Mouse (Mus musculus) MEL (cell line): ENCODE measurements at regions not wholly inside any gene's neighbourhood (a gene's known extent, or its start where the extent isn't known, plus 50 kb on each side); places are given as distances from the start of the nearest gene placed in this dataset.

ENCODE experiments used
- DNase-seq: peaks from one replicate; pipeline ENCODE4 v3.0.0; 2011; ENCODE audit warnings: low read depth, low spot score
- H3K27ac ChIP-seq: 2 replicates; pipeline ENCODE4 v1.5.1; 2012; ENCODE audit warnings: low read depth, mild to moderate bottlenecking, control low read depth, low read length, moderate library complexity; ENCODE audit not compliant: control insufficient read depth
- H3K27me3 ChIP-seq, 2 experiments: fragments of 150-350 bp in 1 of 2; sonication (generic) in 1 of 2; 2 replicates each; pipeline ENCODE4 v1.6.1; 2012; ENCODE audit warnings: low read length in 2 of 2, mild to moderate bottlenecking in 2 of 2, improper control_type of control experiment in 1 of 2, moderate library complexity in 1 of 2; ENCODE audit not compliant: insufficient read depth in 2 of 2, control insufficient read depth in 1 of 2
- H3K36me3 ChIP-seq, 2 experiments: 2 replicates each; pipeline ENCODE4 v1.6.1; 2012 to 2014; ENCODE audit warnings: low read length in 2 of 2, improper control_type of control experiment in 1 of 2, inconsistent platforms in 1 of 2, mild to moderate bottlenecking in 1 of 2; ENCODE audit not compliant: insufficient read depth in 2 of 2, control insufficient read depth in 1 of 2
- H3K4me1 ChIP-seq, 2 experiments: fragments of 150-350 bp in 1 of 2; sonication (generic) in 1 of 2; 2 replicates each; pipeline ENCODE4 v1.6.1; 2012; ENCODE audit warnings: low read length in 2 of 2, improper control_type of control experiment in 1 of 2, mild to moderate bottlenecking in 1 of 2; ENCODE audit not compliant: insufficient read depth in 2 of 2, control insufficient read depth in 1 of 2
- H3K4me3 ChIP-seq, 2 experiments: fragments of 150-350 bp in 1 of 2; sonication (generic) in 1 of 2; 2 replicates each; pipeline ENCODE4 v1.5.1; 2012; ENCODE audit warnings: low read depth in 2 of 2, low read length in 2 of 2, mild to moderate bottlenecking in 2 of 2, moderate library complexity in 2 of 2, control low read depth in 1 of 2, improper control_type of control experiment in 1 of 2; ENCODE audit not compliant: control insufficient read depth in 1 of 2, insufficient read depth in 1 of 2
- H3K79me2 ChIP-seq: 2 replicates; pipeline ENCODE4 v1.6.1; 2012; ENCODE audit warnings: mild to moderate bottlenecking, low read length, moderate library complexity; ENCODE audit not compliant: control insufficient read depth, poor library complexity, insufficient read depth
- H3K9ac ChIP-seq: 2 replicates; pipeline ENCODE4 v1.6.1; 2012; ENCODE audit warnings: low read depth, mild to moderate bottlenecking, control low read depth, low read length, moderate library complexity; ENCODE audit not compliant: control insufficient read depth, poor library complexity, severe bottlenecking
- H3K9me3 ChIP-seq: fragments of 150-350 bp; sonication (generic); replicated peaks from 2 replicates; pipeline ENCODE4 v1.6.1; 2012; ENCODE audit warnings: mild to moderate bottlenecking, low read length, improper control_type of control experiment, moderate library complexity; ENCODE audit not compliant: insufficient read depth
- BHLHE40 ChIP-seq: IDR thresholded peaks from 2 replicates; pipeline ENCODE4 v1.6.1; 2012; ENCODE audit warnings: low read depth, mild to moderate bottlenecking, inconsistent platforms, low read length, improper control_type of control experiment, borderline replicate concordance
- CHD1 ChIP-seq: IDR thresholded peaks from 2 replicates; pipeline ENCODE4 v1.6.1; 2012; ENCODE audit warnings: low read depth, mild to moderate bottlenecking, inconsistent platforms, low read length, improper control_type of control experiment
- CHD2 ChIP-seq: IDR thresholded peaks from 2 replicates; pipeline ENCODE4 v1.6.1; 2011; ENCODE audit warnings: low read length, improper control_type of control experiment
- CTCF ChIP-seq, 3 experiments: IDR thresholded peaks in 2 of 3; conservative IDR thresholded peaks in 1 of 3; 2 replicates each; pipeline ENCODE4 v1.5.1; 2011 to 2012; ENCODE audit warnings: low read length in 3 of 3, low read depth in 2 of 3, mild to moderate bottlenecking in 2 of 3, improper control_type of control experiment in 1 of 3, inconsistent platforms in 1 of 3, mixed read lengths in 1 of 3, moderate library complexity in 1 of 3; ENCODE audit not compliant: control insufficient read depth in 1 of 3, insufficient read depth in 1 of 3, poor library complexity in 1 of 3, severe bottlenecking in 1 of 3
- E2F4 ChIP-seq: IDR thresholded peaks from 2 replicates; pipeline ENCODE4 v1.6.1; 2011; ENCODE audit warnings: low read depth, low read length, improper control_type of control experiment, borderline replicate concordance
- EP300 ChIP-seq, 2 experiments: IDR thresholded peaks; 2 replicates each; pipeline ENCODE4 v1.6.1; 2011; ENCODE audit warnings: improper control_type of control experiment in 2 of 2, low read length in 2 of 2, low read depth in 1 of 2, mild to moderate bottlenecking in 1 of 2
- ETS1 ChIP-seq: IDR thresholded peaks from 2 replicates; pipeline ENCODE4 v1.6.1; 2012; ENCODE audit warnings: low read depth, mild to moderate bottlenecking, inconsistent platforms, low read length, improper control_type of control experiment, moderate library complexity
- GABPA ChIP-seq: IDR thresholded peaks from 2 replicates; pipeline ENCODE4 v1.6.1; 2012; ENCODE audit warnings: low read depth, mild to moderate bottlenecking, inconsistent platforms, low read length, improper control_type of control experiment, moderate library complexity
- MAZ ChIP-seq: IDR thresholded peaks from 2 replicates; pipeline ENCODE4 v1.6.1; 2012; ENCODE audit warnings: low read depth, mild to moderate bottlenecking, inconsistent platforms, low read length, improper control_type of control experiment
- MXI1 ChIP-seq: IDR thresholded peaks from 2 replicates; pipeline ENCODE4 v1.6.1; 2011; ENCODE audit warnings: mild to moderate bottlenecking, low read depth, low read length, improper control_type of control experiment
- MYB ChIP-seq: IDR thresholded peaks from 2 replicates; pipeline ENCODE4 v1.6.1; 2011; ENCODE audit warnings: mild to moderate bottlenecking, low read depth, low read length, improper control_type of control experiment
- NELFE ChIP-seq: IDR thresholded peaks from 2 replicates; pipeline ENCODE4 v1.6.1; 2011; ENCODE audit warnings: low read depth, low read length, improper control_type of control experiment
- NRF1 ChIP-seq: IDR thresholded peaks from 2 replicates; pipeline ENCODE4 v1.6.1; 2014; ENCODE audit warnings: low read depth, mild to moderate bottlenecking, inconsistent platforms, low read length, improper control_type of control experiment, moderate library complexity; ENCODE audit not compliant: poor library complexity, insufficient read depth, severe bottlenecking
- POLR2A ChIP-seq, 2 experiments: IDR thresholded peaks; 2 replicates each; pipeline ENCODE4 v1.6.1; 2011 to 2012; ENCODE audit warnings: low read length in 2 of 2, mild to moderate bottlenecking in 2 of 2, control low read depth in 1 of 2, improper control_type of control experiment in 1 of 2, low read depth in 1 of 2, moderate library complexity in 1 of 2; ENCODE audit not compliant: control insufficient read depth in 1 of 2, insufficient read depth in 1 of 2, poor library complexity in 1 of 2
- POLR2AphosphoS5 ChIP-seq: IDR thresholded peaks from 2 replicates; pipeline ENCODE4 v1.6.1; 2012; ENCODE audit warnings: low read depth, borderline replicate concordance, mild to moderate bottlenecking, inconsistent platforms, low read length, moderate library complexity, mixed read lengths
- RCOR1 ChIP-seq: IDR thresholded peaks from 2 replicates; pipeline ENCODE4 v1.6.1; 2012; ENCODE audit warnings: low read depth, mild to moderate bottlenecking, inconsistent platforms, low read length, improper control_type of control experiment
- SMC3 ChIP-seq: IDR thresholded peaks from 2 replicates; pipeline ENCODE4 v1.6.1; 2011; ENCODE audit warnings: low read depth, low read length, improper control_type of control experiment
- TAL1 ChIP-seq: IDR thresholded peaks from 2 replicates; pipeline ENCODE4 v1.6.1; 2012; ENCODE audit warnings: mild to moderate bottlenecking, inconsistent platforms, low read length, moderate library complexity, mixed read lengths
- USF1 ChIP-seq: IDR thresholded peaks from 2 replicates; pipeline ENCODE4 v1.6.1; 2014; ENCODE audit warnings: low read depth, mild to moderate bottlenecking, inconsistent platforms, low read length, improper control_type of control experiment, moderate library complexity
- USF2 ChIP-seq, 2 experiments: IDR thresholded peaks; 2 replicates each; pipeline ENCODE4 v1.6.1; 2011 to 2012; ENCODE audit warnings: improper control_type of control experiment in 2 of 2, low read length in 2 of 2, borderline replicate concordance in 1 of 2, inconsistent platforms in 1 of 2, low read depth in 1 of 2, mild to moderate bottlenecking in 1 of 2; ENCODE audit not compliant: insufficient read depth in 1 of 2
- ZKSCAN1 ChIP-seq: IDR thresholded peaks from 2 replicates; pipeline ENCODE4 v1.6.1; 2012; ENCODE audit warnings: low read depth, mild to moderate bottlenecking, inconsistent platforms, low read length, improper control_type of control experiment, moderate library complexity
- ZMIZ1 ChIP-seq: IDR thresholded peaks from 2 replicates; pipeline ENCODE4 v1.6.1; 2012; ENCODE audit warnings: low read depth, mild to moderate bottlenecking, inconsistent platforms, low read length, improper control_type of control experiment, moderate library complexity
- ZNF384 ChIP-seq: IDR thresholded peaks from 2 replicates; pipeline ENCODE4 v1.6.1; 2012; ENCODE audit warnings: low read depth, mild to moderate bottlenecking, inconsistent platforms, low read length, improper control_type of control experiment

DNA sequence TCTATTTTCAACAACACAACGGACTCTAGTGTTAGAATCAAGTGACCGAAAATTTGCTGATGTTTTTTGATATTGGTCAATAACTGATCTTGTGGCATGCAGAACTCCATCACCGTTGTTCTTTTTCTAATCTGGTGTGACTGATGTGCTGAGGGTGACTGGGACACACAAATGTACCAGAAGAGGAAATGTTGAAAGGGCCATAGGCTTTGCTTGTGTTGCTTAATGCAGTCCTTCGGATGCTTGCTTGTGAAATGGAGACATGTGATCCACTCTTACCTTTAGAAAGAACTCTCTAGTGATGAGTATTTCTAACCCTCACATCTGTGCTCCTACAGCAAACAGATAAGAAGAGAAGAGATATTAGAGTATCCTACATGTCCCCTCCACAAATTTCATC is 145.9 kb upstream of the Thbs1 start:
- no peak overlapping the region for H3K9ac ChIP-seq
- no peaks in the 10 kb centered on the region for H3K4me1 ChIP-seq
- no peaks in the 10 kb centered on the region for H3K79me2 ChIP-seq
- no peaks in the 10 kb centered on the region for H3K36me3 ChIP-seq
- no peak for DNase-seq
- H3K4me3 ChIP-seq: no peak overlapping the region
- H3K27me3 ChIP-seq: no peaks in the 10 kb centered on the region
- H3K9me3 ChIP-seq: no peaks in the 10 kb centered on the region
- H3K27ac ChIP-seq: no peak overlapping the region
- TF ChIP-seq POLR2AphosphoS5: no peak
- no peak for TF ChIP-seq CHD2
- TF ChIP-seq EP300 (IDR thresholded peaks at IDR 0.05; ENCODE audit: low read depth in 1 of 2, low read length in 2 of 2): no peak
- TF ChIP-seq MXI1: no peak
- TF ChIP-seq CTCF (IDR thresholded peaks at IDR 0.05 in 2 of 3, conservative IDR thresholded peaks at IDR 0.05 in 1 of 3; ENCODE audit: control insufficient read depth in 1 of 3, insufficient read depth in 1 of 3, low read depth in 2 of 3, low read length in 3 of 3, poor library complexity in 1 of 3, severe bottlenecking in 1 of 3): no peak
- TF ChIP-seq TAL1: no peak
- TF ChIP-seq BHLHE40: no peak
- no peak for TF ChIP-seq ZNF384
- no peak for TF ChIP-seq NRF1
- no peak for TF ChIP-seq NELFE
- TF ChIP-seq POLR2A (IDR thresholded peaks at IDR 0.05; ENCODE audit: control insufficient read depth in 1 of 2, insufficient read depth in 1 of 2, low read depth in 1 of 2, low read length in 2 of 2, poor library complexity in 1 of 2): no peak
- TF ChIP-seq MAZ: no peak
- TF ChIP-seq RCOR1: no peak
- no peak for TF ChIP-seq SMC3

DNA sequence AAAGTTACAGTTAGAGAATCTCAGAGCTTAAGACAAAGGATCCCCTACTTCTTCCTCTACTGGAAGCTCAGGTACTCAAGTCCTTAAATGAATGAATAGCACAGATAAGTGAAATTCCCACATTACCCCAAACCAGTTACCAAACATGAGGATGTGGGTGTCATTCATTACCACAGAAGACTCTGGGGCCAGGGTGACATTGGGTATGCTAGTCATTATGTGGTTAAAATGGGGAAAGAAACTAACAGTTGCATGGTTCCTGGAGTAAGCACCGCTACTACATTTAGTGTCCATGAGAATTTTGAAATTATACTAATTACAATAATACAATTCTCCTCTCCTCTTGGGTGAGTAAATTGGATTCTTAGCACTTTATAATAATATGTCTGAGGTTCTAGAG is 142.9 kb upstream of the Thbs1 start:
- H3K27me3 ChIP-seq: no peaks in the 10 kb centered on the region
- TF ChIP-seq GABPA (no peak), SMC3 (no peak), E2F4 (no peak), USF2 (IDR thresholded peaks at IDR 0.05; ENCODE audit: borderline replicate concordance in 1 of 2, insufficient read depth in 1 of 2, low read depth in 1 of 2, low read length in 2 of 2) (no peak), ZMIZ1 (no peak), ETS1 (no peak), BHLHE40 (no peak), CHD1 (no peak), ZNF384 (no peak), MYB (no peak), ZKSCAN1 (no peak), NELFE (no peak), USF1 (no peak), EP300 (IDR thresholded peaks at IDR 0.05; ENCODE audit: low read depth in 1 of 2, low read length in 2 of 2) (no peak), MAZ (no peak), POLR2A (IDR thresholded peaks at IDR 0.05; ENCODE audit: control insufficient read depth in 1 of 2, insufficient read depth in 1 of 2, low read depth in 1 of 2, low read length in 2 of 2, poor library complexity in 1 of 2) (no peak), CTCF (IDR thresholded peaks at IDR 0.05 in 2 of 3, conservative IDR thresholded peaks at IDR 0.05 in 1 of 3; ENCODE audit: control insufficient read depth in 1 of 3, insufficient read depth in 1 of 3, low read depth in 2 of 3, low read length in 3 of 3, poor library complexity in 1 of 3, severe bottlenecking in 1 of 3) (no peak)
- no peaks in the 10 kb centered on the region for H3K79me2 ChIP-seq
- no peak overlapping the region for H3K27ac ChIP-seq
- no peak overlapping the region for H3K9ac ChIP-seq
- DNase-seq: no peak
- no peaks in the 10 kb centered on the region for H3K4me1 ChIP-seq
- no peak overlapping the region for H3K4me3 ChIP-seq
- H3K9me3 ChIP-seq: no peaks in the 10 kb centered on the region
- H3K36me3 ChIP-seq: no peaks in the 10 kb centered on the region
